Mouse (Mus musculus) forebrain, embryonic 14.5 days (tissue): ENCODE data around the gene Samd8. TPM values are rescaled to one million over a fixed set of nuclear protein-coding genes. Genes with fewer than 3 reads are reported as not detected.

Source experiments
- ATAC-seq: fragments of 200-750 bp; cut with Nextera tagmentation; 2 replicates; pipeline ENCODE4 v1.8.0; 2017; ENCODE audit warnings: mild to moderate bottlenecking, moderate library complexity
- DNase-seq: peaks from one replicate; pipeline ENCODE4 v3.0.0-alpha.2; 2015; ENCODE audit warnings: low spot score
- H3K27ac ChIP-seq: fragments of 300-500 bp; sonication (generic); 2 replicates; pipeline ENCODE4 v1.5.1; 2014; ENCODE audit warnings: low read depth, mild to moderate bottlenecking, control low read depth, low read length, moderate library complexity
- H3K27me3 ChIP-seq: fragments of 300-500 bp; sonication (generic); replicated peaks from 2 replicates; pipeline ENCODE4 v1.6.1; 2014; ENCODE audit warnings: low read length, control low read depth, mixed read lengths; ENCODE audit not compliant: control insufficient read depth, insufficient read depth
- H3K36me3 ChIP-seq: fragments of 300-500 bp; sonication (generic); 2 replicates; pipeline ENCODE4 v1.6.1; 2014; ENCODE audit warnings: low read length, control low read depth; ENCODE audit not compliant: control insufficient read depth, insufficient read depth
- H3K4me1 ChIP-seq: fragments of 300-500 bp; sonication (generic); 2 replicates; pipeline ENCODE4 v1.6.1; 2014; ENCODE audit warnings: antibody characterized with exemption, low read length, control low read depth; ENCODE audit not compliant: control insufficient read depth, insufficient read depth
- H3K4me2 ChIP-seq: fragments of 300-500 bp; sonication (generic); 2 replicates; pipeline ENCODE4 v1.6.1; 2014; ENCODE audit warnings: mild to moderate bottlenecking, control low read depth, low read length
- H3K4me3 ChIP-seq: fragments of 300-500 bp; sonication (generic); 2 replicates; pipeline ENCODE4 v1.5.1; 2014; ENCODE audit warnings: low read depth, low read length, control low read depth
- H3K9ac ChIP-seq: fragments of 300-500 bp; sonication (generic); 2 replicates; pipeline ENCODE4 v1.6.1; 2014; ENCODE audit warnings: mild to moderate bottlenecking, low read length, control low read depth, moderate library complexity
- H3K9me3 ChIP-seq: fragments of 300-500 bp; sonication (generic); replicated peaks from 2 replicates; pipeline ENCODE4 v1.6.1; 2016; ENCODE audit warnings: low read length, control low read depth, mixed read lengths; ENCODE audit not compliant: control insufficient read depth
- WGBS: fragments of 180-500 bp; shearing (Covaris S2); extraction: QIAGEN DNeasy Blood & Tissue Kit; methylation state at CpG from one replicate; pipeline ENCODE4 v1.1.7; 2014; 5-methylcytosine and 5-hydroxymethylcytosine counted together
- polyA plus RNA-seq: library from polyadenylated mRNA; unstranded; fragments of >200 nt; fragmentation: Nextera tagmentation; extraction: Ambion mirVana; gene quantifications from 2 replicates; pipeline ENCODE4 v1.2.1, GENCODE M21; 2014

The Samd8 gene
- polyA plus RNA-seq, 1 experiment from 2014 or later = 18.9 TPM

DNA sequence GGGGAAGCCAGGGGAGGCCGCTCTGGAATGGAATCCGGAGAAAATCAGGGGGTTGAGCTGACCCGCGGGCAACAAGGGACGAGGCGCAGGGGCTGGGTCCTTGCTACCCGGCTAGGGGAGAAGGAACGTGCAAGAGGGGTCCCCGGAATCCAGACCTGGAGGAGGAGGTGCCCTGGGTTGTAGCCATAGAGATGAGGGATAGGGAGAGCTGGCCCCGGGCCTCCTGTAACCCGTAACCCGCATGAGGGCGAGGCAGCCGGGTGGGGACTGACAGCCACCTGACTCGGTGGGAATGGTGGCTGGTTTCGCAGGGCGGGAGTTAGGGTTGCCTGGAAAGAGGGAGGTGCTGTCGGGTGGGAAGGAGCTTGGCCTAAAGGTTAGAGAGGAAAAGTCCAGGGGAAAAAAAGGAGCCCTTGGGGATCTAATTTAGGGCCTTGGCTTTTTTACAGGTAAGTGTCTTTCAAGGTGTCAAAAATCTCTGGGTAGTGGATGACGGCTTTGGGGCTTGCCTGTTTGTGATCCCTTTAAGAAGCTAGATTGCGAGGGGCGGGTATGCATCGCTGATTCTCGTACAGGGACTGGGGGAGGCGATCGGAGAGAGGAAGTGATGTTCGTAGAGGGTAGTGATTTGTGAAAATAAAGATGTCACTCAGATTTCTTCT, 681 bp downstream of the Samd8 start, which contains the start of gene Dusp13:
Gene Dusp13, minus strand, starts transcription at position 301 of the 662 bp plus-strand sequence.
- Histone ChIP-seq H3K9me3 (no peaks in the 10 kb centered on the region), H3K36me3 (no peaks in the 10 kb centered on the region), H3K27me3 (no peaks in the 10 kb centered on the region), H3K4me3 (peak within 1 kb of the TSS; percentile 88), H3K27ac (peak within 1 kb of the TSS; percentile 81), H3K4me1 (peaks cover 7% of the 10 kb centered on the region; the same call in 1 of the 2 replicates), H3K9ac (peak within 1 kb of the TSS; percentile 81), H3K4me2 (peak within 1 kb of the TSS; percentile 70)
- peak; percentile 78 for DNase-seq
- peak; percentile 75 for ATAC-seq
- WGBS = 0% methylated on average over 26 of the region's 26 CpGs

GRCm38 (mm10) chr14:21752411-21752810, 2.1 kb downstream of the Samd8 start:
- Histone ChIP-seq H3K27me3 (no peaks in the 10 kb centered on the region), H3K9ac (peak overlapping the region; percentile 81; the same call in 1 of the 2 replicates), H3K4me2 (peak overlapping the region; percentile 70; the same call in 1 of the 2 replicates), H3K36me3 (no peaks in the 10 kb centered on the region), H3K4me1 (peaks cover 7% of the 10 kb centered on the region; the same call in 1 of the 2 replicates), H3K9me3 (no peaks in the 10 kb centered on the region), H3K4me3 (no peak overlapping the region), H3K27ac (no peak overlapping the region)
- no peak for DNase-seq
- 95% methylated on average over 3 of the region's 3 CpGs for WGBS
- ATAC-seq = no peak

- peaks cover 7% of the 10 kb centered on the region; the same call in 1 of the 2 replicates for H3K4me1 ChIP-seq
- no peak overlapping the region for H3K27ac ChIP-seq
- no peak overlapping the region for H3K4me3 ChIP-seq
- H3K9ac ChIP-seq = no peak overlapping the region
- H3K9me3 ChIP-seq = no peaks in the 10 kb centered on the region
- no peak for ATAC-seq
- WGBS = 86% methylated on average over 4 of the region's 4 CpGs
- H3K4me2 ChIP-seq = no peak overlapping the region
- H3K27me3 ChIP-seq = no peaks in the 10 kb centered on the region
- DNase-seq = no peak
- no peaks in the 10 kb centered on the region for H3K36me3 ChIP-seq
These were observed 3.0 kb downstream of the Samd8 start for GRCm38 (mm10) chr14:21753367-21753766.

DNA sequence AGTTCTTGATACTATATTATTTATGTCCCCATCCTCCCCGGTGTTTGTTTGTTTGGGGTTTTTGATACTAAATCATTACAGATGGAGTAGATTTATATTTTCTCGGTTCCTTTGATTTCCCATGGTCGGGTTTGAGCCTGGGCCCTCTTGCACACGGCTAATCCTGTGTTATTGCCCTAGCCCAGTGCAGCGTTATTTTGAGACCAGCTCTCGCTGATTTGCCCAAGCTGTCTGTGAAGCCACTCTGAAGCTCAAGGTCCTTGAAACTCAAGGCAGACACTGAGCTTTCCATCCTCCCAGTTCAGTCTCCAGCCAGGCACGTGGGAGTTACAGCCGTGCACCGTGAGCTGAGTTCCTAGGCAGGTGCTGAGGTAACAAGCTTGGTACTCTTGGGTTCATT, 11.2 kb downstream of the Samd8 start:
- 92% methylated on average over 9 of the region's 9 CpGs for WGBS
- ATAC-seq (no peak), DNase-seq (no peak)
- H3K4me2 ChIP-seq = no peak overlapping the region
- no peaks in the 10 kb centered on the region for H3K27me3 ChIP-seq
- H3K27ac ChIP-seq = no peak overlapping the region
- H3K9me3 ChIP-seq = no peaks in the 10 kb centered on the region
- H3K36me3 ChIP-seq = no peaks in the 10 kb centered on the region
- H3K9ac ChIP-seq = no peak overlapping the region
- H3K4me3 ChIP-seq = no peak overlapping the region
- H3K4me1 ChIP-seq = no peaks in the 10 kb centered on the region; the same call in 1 of the 2 replicates

- Histone ChIP-seq H3K9ac (no peak overlapping the region), H3K4me2 (no peak overlapping the region), H3K36me3 (no peaks in the 10 kb centered on the region), H3K9me3 (no peaks in the 10 kb centered on the region), H3K27me3 (no peaks in the 10 kb centered on the region), H3K27ac (no peak overlapping the region), H3K4me1 (peaks cover 6% of the 10 kb centered on the region; the same call in 1 of the 2 replicates), H3K4me3 (no peak overlapping the region)
- DNase-seq (no peak), ATAC-seq (no peak)
- WGBS = 95% methylated on average over 3 of the region's 3 CpGs
These were observed 13.4 kb downstream of the Samd8 start for GRCm38 (mm10) chr14:21763736-21764135.

- DNase-seq = no peak
- Histone ChIP-seq H3K4me2 (no peak overlapping the region), H3K27ac (no peak overlapping the region), H3K4me3 (no peak overlapping the region), H3K36me3 (no peaks in the 10 kb centered on the region), H3K9me3 (no peaks in the 10 kb centered on the region), H3K9ac (no peak overlapping the region), H3K27me3 (no peaks in the 10 kb centered on the region), H3K4me1 (peaks cover 6% of the 10 kb centered on the region; the same call in 1 of the 2 replicates)
- no peak for ATAC-seq
- WGBS = 70% methylated on average over 6 of the region's 6 CpGs
These were observed 14.3 kb downstream of the Samd8 start for GRCm38 (mm10) chr14:21764646-21765045.

- Histone ChIP-seq H3K9ac (no peak overlapping the region), H3K4me1 (peaks cover 6% of the 10 kb centered on the region; the same call in 1 of the 2 replicates), H3K27ac (no peak overlapping the region), H3K36me3 (no peaks in the 10 kb centered on the region), H3K9me3 (no peaks in the 10 kb centered on the region), H3K27me3 (no peaks in the 10 kb centered on the region), H3K4me2 (no peak overlapping the region), H3K4me3 (no peak overlapping the region)
- ATAC-seq (no peak), DNase-seq (no peak)
- WGBS = 78% methylated on average over 7 of the region's 7 CpGs
These were observed 15.5 kb downstream of the Samd8 start for GRCm38 (mm10) chr14:21765754-21766397.

DNA sequence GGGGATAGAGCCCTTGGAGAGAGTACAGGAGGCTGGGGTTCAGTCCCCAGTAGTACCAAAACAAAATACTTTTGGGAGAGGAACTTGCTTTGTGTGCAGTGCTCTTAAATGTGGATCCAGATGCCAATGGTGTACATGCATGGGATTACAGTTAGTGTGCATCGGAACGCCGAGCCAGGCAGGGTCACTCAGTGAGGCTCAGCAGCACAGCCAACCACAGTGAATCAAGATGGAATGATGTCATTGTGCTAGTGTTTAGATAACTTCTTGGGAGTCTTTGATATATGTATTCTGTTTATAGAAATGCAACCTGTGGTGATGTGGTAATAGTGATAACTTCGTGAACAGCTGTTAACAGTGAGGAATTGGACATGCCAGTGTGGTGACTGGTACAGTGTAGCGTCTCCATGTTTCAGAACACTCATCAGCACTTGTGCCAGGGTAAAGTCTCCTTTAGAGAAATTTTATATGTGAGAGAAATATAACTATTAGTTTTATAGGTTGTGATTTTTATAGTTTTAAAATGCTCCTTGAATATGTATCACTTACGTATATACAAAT, 16.1 kb downstream of the Samd8 start:
- DNase-seq = no peak
- no peaks in the 10 kb centered on the region for H3K9me3 ChIP-seq
- no peak for ATAC-seq
- no peak overlapping the region for H3K4me2 ChIP-seq
- no peaks in the 10 kb centered on the region for H3K27me3 ChIP-seq
- no peaks in the 10 kb centered on the region for H3K36me3 ChIP-seq
- no peak overlapping the region for H3K4me3 ChIP-seq
- no peak overlapping the region for H3K27ac ChIP-seq
- WGBS = 94% methylated on average over 6 of the region's 6 CpGs
- peaks cover 6% of the 10 kb centered on the region; the same call in 1 of the 2 replicates for H3K4me1 ChIP-seq
- H3K9ac ChIP-seq = no peak overlapping the region
